Mouse (Mus musculus) heart, embryonic 15.5 days (tissue): ENCODE data around the gene Pkig. TPM values are rescaled to one million over a fixed set of nuclear protein-coding genes. Genes with fewer than 3 reads are reported as not detected.

Source experiments
- ATAC-seq: fragments of 200-750 bp; cut with Nextera tagmentation; replicated peaks from 2 replicates; pipeline ENCODE4 v1.8.0; 2017; ENCODE audit warnings: low read depth, moderate TSS enrichment; ENCODE audit not compliant: insufficient number of reproducible peaks, insufficient read depth, low FRiP score
- H3K27ac ChIP-seq: fragments of 300-500 bp; sonication (generic); 2 replicates; pipeline ENCODE4 v1.5.1; 2015; ENCODE audit warnings: mild to moderate bottlenecking, inconsistent platforms
- H3K27me3 ChIP-seq: fragments of 300-500 bp; sonication (generic); 2 replicates; pipeline ENCODE4 v1.6.1; 2015; ENCODE audit warnings: inconsistent platforms
- H3K36me3 ChIP-seq: fragments of 300-500 bp; sonication (generic); 2 replicates; pipeline ENCODE4 v1.6.1; 2015; ENCODE audit warnings: mild to moderate bottlenecking, inconsistent platforms
- H3K4me1 ChIP-seq: fragments of 300-500 bp; sonication (generic); replicated peaks from 2 replicates; pipeline ENCODE4 v1.6.1; 2015; ENCODE audit warnings: inconsistent platforms
- H3K4me2 ChIP-seq: fragments of 300-500 bp; sonication (generic); 2 replicates; pipeline ENCODE4 v1.6.1; 2015; ENCODE audit warnings: inconsistent platforms, mild to moderate bottlenecking, moderate library complexity
- H3K4me3 ChIP-seq: fragments of 300-500 bp; sonication (generic); 2 replicates; pipeline ENCODE4 v1.5.1; 2015; ENCODE audit warnings: mild to moderate bottlenecking, inconsistent platforms
- H3K9ac ChIP-seq: fragments of 300-500 bp; sonication (generic); 2 replicates; pipeline ENCODE4 v1.6.1; 2015; ENCODE audit warnings: mild to moderate bottlenecking, inconsistent platforms
- H3K9me3 ChIP-seq: fragments of 300-500 bp; sonication (generic); replicated peaks from 2 replicates; pipeline ENCODE4 v1.6.1; 2016; ENCODE audit warnings: inconsistent platforms
- WGBS: fragments of 180-500 bp; shearing (Covaris S2); methylation state at CpG from one replicate; pipeline ENCODE4 v1.1.7; 2015; ENCODE audit warnings: mixed read lengths; 5-methylcytosine and 5-hydroxymethylcytosine counted together
- polyA plus RNA-seq: library from polyadenylated mRNA; unstranded; fragments of >200 nt; fragmentation: Nextera tagmentation; extraction: Ambion mirVana; gene quantifications from 2 replicates; pipeline ENCODE4 v1.2.1, GENCODE M21; 2015

The Pkig gene
- polyA plus RNA-seq, 1 experiment from 2014 or later: 356 TPM

GRCm38 (mm10) chr2:163711368-163711868, 53.2 kb downstream of the Pkig start:
- Histone ChIP-seq H3K4me3 (no peak overlapping the region), H3K9me3 (no peaks in the 10 kb centered on the region), H3K4me1 (peaks cover 65% of the 10 kb centered on the region), H3K27me3 (no peaks in the 10 kb centered on the region), H3K36me3 (no peaks in the 10 kb centered on the region), H3K27ac (peak overlapping the region; percentile 66), H3K9ac (no peak overlapping the region), H3K4me2 (no peak overlapping the region)
- ATAC-seq: no peak
- 72% methylated on average over 8 of the region's 8 CpGs for WGBS

GRCm38 (mm10) chr2:163712473-163712872, 54.3 kb downstream of the Pkig start:
- no peak for ATAC-seq
- Histone ChIP-seq H3K4me2 (no peak overlapping the region), H3K36me3 (no peaks in the 10 kb centered on the region), H3K4me3 (no peak overlapping the region), H3K27me3 (no peaks in the 10 kb centered on the region), H3K9ac (peak overlapping the region; percentile 25; the same call in 1 of the 2 replicates), H3K27ac (peak overlapping the region; percentile 66), H3K9me3 (no peaks in the 10 kb centered on the region), H3K4me1 (peaks cover 76% of the 10 kb centered on the region)
- 32% methylated on average over 7 of the region's 7 CpGs for WGBS

- 77% methylated on average over 6 of the region's 6 CpGs for WGBS
- ATAC-seq: no peak
- Histone ChIP-seq H3K36me3 (no peaks in the 10 kb centered on the region), H3K9ac (peak overlapping the region; percentile 25; the same call in 1 of the 2 replicates), H3K4me3 (no peak overlapping the region), H3K4me1 (peaks cover 77% of the 10 kb centered on the region), H3K27ac (peak overlapping the region; percentile 66), H3K27me3 (no peaks in the 10 kb centered on the region), H3K9me3 (no peaks in the 10 kb centered on the region), H3K4me2 (no peak overlapping the region)
Measured at GRCm38 (mm10) chr2:163712874-163713273, 54.7 kb downstream of the Pkig start.

- Histone ChIP-seq H3K9ac (no peak overlapping the region), H3K36me3 (no peaks in the 10 kb centered on the region), H3K4me2 (no peak overlapping the region), H3K4me3 (no peak overlapping the region), H3K4me1 (peaks cover 74% of the 10 kb centered on the region), H3K27ac (peak overlapping the region; percentile 66), H3K27me3 (no peaks in the 10 kb centered on the region), H3K9me3 (no peaks in the 10 kb centered on the region)
- 61% methylated on average over 3 of the region's 3 CpGs for WGBS
- ATAC-seq: no peak
Measured at GRCm38 (mm10) chr2:163713340-163713739, 55.2 kb downstream of the Pkig start.

GRCm38 (mm10) chr2:163716448-163716847, 58.3 kb downstream of the Pkig start:
- no peak overlapping the region for H3K4me3 ChIP-seq
- H3K4me1 ChIP-seq: peaks cover 60% of the 10 kb centered on the region
- H3K27me3 ChIP-seq: no peaks in the 10 kb centered on the region
- peak overlapping the region; percentile 84 for H3K27ac ChIP-seq
- 35% methylated on average over 8 of the region's 8 CpGs for WGBS
- H3K36me3 ChIP-seq: peaks cover under 1% of the 10 kb centered on the region; the same call in 1 of the 2 replicates
- H3K9me3 ChIP-seq: no peaks in the 10 kb centered on the region
- peak; percentile 47; the same call in 1 of the 2 replicates for ATAC-seq
- no peak overlapping the region; the same call in 1 of the 2 replicates for H3K9ac ChIP-seq
- peak overlapping the region; percentile 23 for H3K4me2 ChIP-seq

GRCm38 (mm10) chr2:163716853-163717252, 58.7 kb downstream of the Pkig start:
- Histone ChIP-seq H3K4me1 (peaks cover 58% of the 10 kb centered on the region), H3K27me3 (no peaks in the 10 kb centered on the region), H3K4me3 (no peak overlapping the region), H3K4me2 (peak overlapping the region; percentile 23), H3K9ac (no peak overlapping the region), H3K36me3 (peaks cover 5% of the 10 kb centered on the region; the same call in 1 of the 2 replicates), H3K27ac (peak overlapping the region; percentile 84), H3K9me3 (no peaks in the 10 kb centered on the region)
- no peak for ATAC-seq
- 25% methylated on average over 6 of the region's 6 CpGs for WGBS

GRCm38 (mm10) chr2:163718526-163718925, 60.3 kb downstream of the Pkig start:
- H3K9ac ChIP-seq: 0 out of 2 replicates have a peak overlapping the region, but pooled peaks have one; percentile 19
- 20% methylated on average over 2 of the region's 2 CpGs for WGBS
- H3K4me2 ChIP-seq: no peak overlapping the region
- H3K4me3 ChIP-seq: no peak overlapping the region
- H3K27me3 ChIP-seq: no peaks in the 10 kb centered on the region
- no peaks in the 10 kb centered on the region for H3K9me3 ChIP-seq
- no peak for ATAC-seq
- H3K4me1 ChIP-seq: peaks cover 56% of the 10 kb centered on the region
- H3K36me3 ChIP-seq: peaks cover 7% of the 10 kb centered on the region; the same call in 1 of the 2 replicates
- peak overlapping the region; percentile 76 for H3K27ac ChIP-seq

- H3K27ac ChIP-seq: peak overlapping the region; percentile 76
- H3K27me3 ChIP-seq: no peaks in the 10 kb centered on the region
- 0 out of 2 replicates have a peak overlapping the region, but pooled peaks have one; percentile 19 for H3K9ac ChIP-seq
- ATAC-seq: peak; percentile 53; the same call in 1 of the 2 replicates
- H3K36me3 ChIP-seq: peaks cover 7% of the 10 kb centered on the region; the same call in 1 of the 2 replicates
- H3K4me3 ChIP-seq: no peak overlapping the region
- 17% methylated on average over 9 of the region's 9 CpGs for WGBS
- H3K4me1 ChIP-seq: peaks cover 56% of the 10 kb centered on the region
- H3K9me3 ChIP-seq: no peaks in the 10 kb centered on the region
- H3K4me2 ChIP-seq: no peak overlapping the region; the same call in 1 of the 2 replicates
Measured at GRCm38 (mm10) chr2:163718951-163719603, 60.9 kb downstream of the Pkig start.

- H3K4me3 ChIP-seq: no peak overlapping the region
- no peak overlapping the region for H3K4me2 ChIP-seq
- WGBS: 48% methylated on average over 4 of the region's 4 CpGs
- no peaks in the 10 kb centered on the region for H3K9me3 ChIP-seq
- peak overlapping the region; percentile 76 for H3K27ac ChIP-seq
- peaks cover 7% of the 10 kb centered on the region; the same call in 1 of the 2 replicates for H3K36me3 ChIP-seq
- no peaks in the 10 kb centered on the region for H3K27me3 ChIP-seq
- ATAC-seq: no peak
- peaks cover 56% of the 10 kb centered on the region for H3K4me1 ChIP-seq
- no peak overlapping the region for H3K9ac ChIP-seq
Measured at GRCm38 (mm10) chr2:163719616-163720015, 61.4 kb downstream of the Pkig start.

- Histone ChIP-seq H3K36me3 (peaks cover 11% of the 10 kb centered on the region; the same call in 1 of the 2 replicates), H3K4me2 (no peak overlapping the region), H3K9ac (no peak overlapping the region), H3K9me3 (no peaks in the 10 kb centered on the region), H3K4me3 (no peak overlapping the region), H3K27me3 (no peaks in the 10 kb centered on the region), H3K27ac (peak overlapping the region; percentile 79), H3K4me1 (peaks cover 31% of the 10 kb centered on the region)
- ATAC-seq: peak; percentile 53
- WGBS: 51% methylated on average over 7 of the region's 7 CpGs
Measured at GRCm38 (mm10) chr2:163722550-163722949, 64.4 kb downstream of the Pkig start.

GRCm38 (mm10) chr2:163726766-163727393, 68.7 kb downstream of the Pkig start:
- no peak overlapping the region for H3K4me2 ChIP-seq
- H3K9ac ChIP-seq: no peak overlapping the region
- no peak for ATAC-seq
- H3K27me3 ChIP-seq: no peaks in the 10 kb centered on the region
- no peaks in the 10 kb centered on the region for H3K9me3 ChIP-seq
- 65% methylated on average over 5 of the region's 5 CpGs for WGBS
- peaks cover 22% of the 10 kb centered on the region; the same call in 1 of the 2 replicates for H3K36me3 ChIP-seq
- H3K4me1 ChIP-seq: peaks cover 13% of the 10 kb centered on the region
- H3K4me3 ChIP-seq: no peak overlapping the region
- H3K27ac ChIP-seq: peak overlapping the region; percentile 9; the same call in 1 of the 2 replicates
